Mouse (Mus musculus) v-Abl transformed pro-B cells (cell line): ENCODE results near the gene Tmem120b.

Experiments
- in situ Hi-C, 2 experiments: fragments of 400-800 bp; cut with MboI; formaldehyde crosslinking; loops; one replicate each; pipeline ENCODE4 v1.15.1; 2025; ENCODE audit not compliant: unreplicated experiment in 2 of 2

The Tmem120b gene

GRCm38 (mm10) chr5:123068115-123068514, at the start of gene Tmem120b:
Gene Tmem120b, plus strand, starts transcription at chr5:123068415.
- in situ Hi-C loops, result no loop called here

- in situ Hi-C loops, result no loop called here
Measured at GRCm38 (mm10) chr5:123019336-123020016, 48.7 kb upstream of the Tmem120b start.

DNA sequence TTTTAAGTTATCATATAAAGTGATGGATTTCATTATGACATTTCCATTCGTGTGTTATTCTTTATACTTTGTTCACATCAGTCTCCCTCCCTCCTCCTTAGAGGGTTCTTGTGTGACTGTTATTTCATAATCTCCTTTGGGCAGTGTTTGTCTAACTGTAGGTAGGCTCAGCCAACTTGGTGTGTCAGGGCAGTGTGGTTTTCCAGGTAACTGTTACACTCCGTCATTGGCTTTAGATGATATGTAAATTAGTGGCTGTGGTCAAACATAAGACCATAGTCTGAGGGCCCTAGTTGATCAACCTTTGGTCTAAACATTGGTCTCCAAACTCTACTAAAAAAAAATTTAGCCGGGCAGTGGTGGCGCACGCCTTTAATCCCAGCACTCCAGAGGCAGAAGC, 47.8 kb upstream of the Tmem120b start:
- in situ Hi-C loops, result no loop called here

DNA sequence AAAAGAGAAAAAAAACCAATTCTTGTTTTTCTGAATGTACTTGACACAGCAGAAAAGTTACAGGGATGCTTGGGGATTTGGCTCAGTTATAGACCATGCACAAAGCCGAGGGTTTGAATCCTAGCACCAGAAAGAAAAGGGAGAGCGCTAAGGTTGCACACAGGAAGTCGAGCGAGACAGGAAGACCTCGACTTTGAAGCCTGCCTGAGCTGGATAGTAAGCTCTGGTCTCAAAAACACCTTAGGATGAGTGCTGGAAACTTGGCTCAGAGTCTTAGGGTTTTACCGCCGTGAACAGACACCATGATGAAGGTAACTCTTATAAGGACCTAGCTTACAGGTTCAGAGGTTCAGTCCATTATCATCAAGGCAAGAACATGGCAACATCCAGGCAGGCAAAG, 46.8 kb upstream of the Tmem120b start:
- in situ Hi-C loops, result no loop called here

DNA sequence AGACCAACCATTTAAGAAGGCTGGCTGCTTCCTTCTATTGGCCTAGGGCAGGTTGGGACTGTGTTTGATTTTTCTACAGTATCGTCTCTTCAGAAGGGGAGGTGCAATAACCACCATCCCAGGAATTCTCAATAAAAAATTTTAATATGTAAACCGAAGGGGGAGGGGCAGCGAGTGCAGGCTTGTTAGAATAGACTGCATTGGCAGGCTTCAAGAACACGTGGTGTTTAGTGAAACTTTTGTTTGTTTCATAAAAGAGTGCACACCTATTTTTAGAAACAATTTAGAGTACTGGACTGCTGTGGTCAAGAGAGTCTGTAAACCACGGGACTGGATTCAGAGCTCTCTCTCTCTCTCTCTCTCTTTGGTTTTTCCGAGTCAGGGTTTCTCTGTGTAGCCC, 45.2 kb upstream of the Tmem120b start:
- in situ Hi-C loops, result no loop called here

DNA sequence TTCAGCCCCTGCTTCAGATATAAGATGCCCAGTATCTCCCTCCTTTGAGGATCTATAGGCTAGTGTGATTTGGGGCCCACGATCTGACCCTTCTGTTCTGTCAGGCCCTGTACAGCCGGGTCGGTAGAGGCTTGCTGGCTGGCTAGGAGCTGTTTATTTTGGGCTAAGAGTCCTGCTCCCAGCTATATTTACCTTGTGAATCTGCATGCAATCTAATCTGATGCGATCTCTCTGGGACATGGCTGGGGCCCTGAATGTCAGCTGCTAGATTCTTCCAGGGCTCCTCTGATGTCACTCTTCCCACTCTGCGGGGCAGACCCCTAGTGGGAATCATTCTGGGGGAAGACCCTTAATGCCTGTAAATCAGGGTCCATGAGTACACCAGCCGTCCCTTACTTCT, 43.9 kb upstream of the Tmem120b start:
- in situ Hi-C loops, result no loop called here

DNA sequence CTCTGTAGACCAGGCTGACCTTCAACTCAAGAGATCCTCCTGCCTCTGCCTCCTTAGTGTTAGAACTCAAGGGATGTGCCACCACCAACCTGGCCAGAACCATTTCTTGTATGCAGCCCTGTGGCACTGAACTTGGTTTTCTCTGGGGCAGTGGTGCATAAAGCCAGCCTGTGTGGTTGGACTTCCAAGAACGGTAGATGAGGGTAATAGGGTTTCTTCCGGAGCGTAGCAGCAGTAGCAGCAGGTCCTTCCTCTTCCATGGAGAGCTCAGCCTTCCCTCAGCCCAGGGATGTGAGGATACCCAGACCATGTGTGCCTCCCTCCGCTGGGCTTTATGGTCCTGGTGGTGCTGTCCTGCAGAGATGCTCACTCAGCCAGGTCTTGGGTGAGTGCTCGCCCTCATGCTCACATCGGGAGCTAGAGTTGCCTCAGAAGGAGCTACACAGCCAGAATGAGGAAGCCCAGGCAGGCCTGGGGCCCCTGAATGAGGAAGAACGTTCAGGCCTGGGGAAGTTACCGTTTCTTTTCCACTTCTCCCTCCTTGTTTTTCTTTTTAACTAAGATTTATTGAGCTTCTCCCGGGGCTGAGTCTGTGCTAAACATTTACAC, 43.1 kb upstream of the Tmem120b start:
- in situ Hi-C loops, result loop anchor here in 1 of 2 experiments (25.0 kb wide), 1 partner anchor 913 kb away; the partner anchor contains the start of gene Myl2

DNA sequence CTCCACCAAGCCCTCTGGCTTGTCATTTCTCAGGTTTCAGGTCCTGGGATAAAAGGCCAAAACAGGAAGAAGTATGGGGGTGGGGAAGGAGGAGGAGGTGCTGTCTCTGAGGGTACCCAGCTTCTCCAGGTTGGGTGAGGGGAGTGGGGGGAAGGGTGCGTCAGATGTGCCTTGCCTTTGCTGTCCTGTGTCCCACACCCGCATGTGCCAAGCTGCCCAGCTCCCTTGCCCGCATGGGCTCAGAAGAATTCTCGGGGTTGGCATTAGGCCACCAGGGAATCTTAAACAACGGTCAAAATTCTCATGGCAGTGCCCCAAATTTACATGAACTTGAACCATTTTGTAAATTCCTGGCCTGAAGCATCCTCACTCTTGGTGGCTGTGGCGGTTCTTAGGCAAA, 41.8 kb upstream of the Tmem120b start:
- in situ Hi-C loops, result loop anchor here in 1 of 2 experiments (25.0 kb wide), 1 partner anchor 914 kb away; the partner anchor contains the start of gene Myl2

DNA sequence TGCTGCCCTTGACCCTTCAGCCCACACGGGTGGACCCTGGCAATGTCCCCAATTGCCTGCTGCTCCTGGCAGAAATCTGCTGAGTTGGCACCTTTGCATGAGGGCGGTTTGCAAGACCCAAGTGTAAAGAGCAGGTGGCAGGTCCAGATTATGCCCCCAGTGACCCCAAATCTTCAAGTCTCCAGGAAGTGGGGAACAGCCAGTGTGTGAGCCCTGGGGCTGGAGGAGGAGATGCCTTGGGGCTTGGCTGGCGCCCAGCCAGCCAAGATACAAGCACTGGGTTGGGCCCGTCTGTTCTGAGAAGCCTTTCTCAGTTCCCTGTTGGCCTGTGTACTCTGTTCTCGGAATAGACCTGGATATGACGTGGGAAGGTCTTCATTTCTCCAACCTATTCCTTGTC, 40.8 kb upstream of the Tmem120b start:
- in situ Hi-C loops, result loop anchor here in 1 of 2 experiments (25.0 kb wide), 1 partner anchor 915 kb away; the partner anchor contains the start of gene Myl2

DNA sequence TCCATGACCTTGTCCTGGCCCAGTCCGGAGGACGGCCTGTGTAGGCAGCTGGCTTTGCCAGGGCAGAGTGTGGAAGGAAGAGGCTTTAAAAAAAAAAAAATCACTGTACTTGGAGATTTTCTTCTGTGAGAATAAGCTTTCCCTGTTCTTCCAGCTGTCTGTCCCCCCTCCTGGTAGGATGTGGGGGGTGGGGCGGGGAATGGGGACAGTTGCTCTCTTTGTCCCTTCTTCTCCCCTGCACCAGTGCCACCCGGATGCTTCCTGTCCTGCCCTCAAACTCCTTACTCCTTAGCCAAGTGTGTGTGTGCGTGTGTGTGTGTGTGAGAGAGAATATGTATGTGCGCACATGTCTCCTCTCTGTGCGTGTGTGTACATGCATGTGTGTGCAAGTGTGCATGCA, 38.5 kb upstream of the Tmem120b start:
- in situ Hi-C loops, result loop anchor here in 1 of 2 experiments (25.0 kb wide), 1 partner anchor 917 kb away; the partner anchor contains the start of gene Myl2

GRCm38 (mm10) chr5:123031312-123031711, 36.9 kb upstream of the Tmem120b start:
- in situ Hi-C loops, result loop anchor here in 1 of 2 experiments (25.0 kb wide), 1 partner anchor 919 kb away; the partner anchor contains the start of gene Myl2

DNA sequence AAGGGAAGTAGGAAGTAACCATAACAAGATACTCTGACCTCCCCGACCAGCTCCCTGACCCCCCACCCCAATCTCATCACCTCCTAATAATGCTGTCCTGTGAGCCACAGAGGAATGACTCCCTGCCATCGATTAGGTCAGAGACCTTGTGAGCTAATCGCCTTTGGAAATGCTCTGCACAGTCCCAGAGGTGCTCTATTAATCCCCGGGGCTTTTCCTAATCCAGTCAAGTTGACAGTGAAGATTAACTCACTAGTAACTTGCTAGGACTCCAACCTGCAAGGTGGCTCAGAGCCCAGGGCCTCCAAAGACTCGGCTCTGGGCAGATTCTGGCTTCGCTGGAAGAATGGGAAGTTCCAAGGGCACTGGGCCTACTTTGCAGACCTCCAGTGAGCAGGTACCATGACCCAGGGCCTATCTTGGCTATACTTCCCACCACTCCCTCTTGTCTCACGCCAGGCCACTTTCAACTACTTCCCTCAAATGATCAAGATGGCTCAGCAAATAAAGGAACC, 34.5 kb upstream of the Tmem120b start:
- in situ Hi-C loops, result loop anchor here in 1 of 2 experiments (25.0 kb wide), 1 partner anchor 921 kb away; the partner anchor contains the start of gene Myl2

- in situ Hi-C loops, result loop anchor here in 1 of 2 experiments (25.0 kb wide), 1 partner anchor 923 kb away; the partner anchor contains the start of gene Myl2
Measured at GRCm38 (mm10) chr5:123035089-123035488, 33.1 kb upstream of the Tmem120b start.

DNA sequence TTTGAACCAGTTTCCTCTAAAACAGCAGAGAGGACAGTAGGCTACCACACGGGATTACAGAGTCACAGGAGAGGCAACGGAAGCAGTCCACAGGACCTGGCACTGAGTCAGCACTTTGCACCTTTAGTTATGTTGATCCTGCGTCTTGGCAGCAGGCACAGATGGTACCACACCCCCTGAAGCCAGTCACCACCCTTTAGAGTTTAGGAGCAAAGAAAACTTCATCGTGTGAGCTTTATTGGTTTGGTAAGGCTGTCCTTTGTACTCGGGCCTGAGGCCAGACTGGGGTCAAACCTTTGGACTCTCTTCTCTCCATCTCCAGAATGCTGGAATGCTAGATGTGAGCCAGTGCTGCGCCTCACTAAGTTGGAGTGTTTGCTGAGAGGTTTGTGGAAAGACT, 32.7 kb upstream of the Tmem120b start:
- in situ Hi-C loops, result loop anchor here in 1 of 2 experiments (25.0 kb wide), 1 partner anchor 923 kb away; the partner anchor contains the start of gene Myl2

DNA sequence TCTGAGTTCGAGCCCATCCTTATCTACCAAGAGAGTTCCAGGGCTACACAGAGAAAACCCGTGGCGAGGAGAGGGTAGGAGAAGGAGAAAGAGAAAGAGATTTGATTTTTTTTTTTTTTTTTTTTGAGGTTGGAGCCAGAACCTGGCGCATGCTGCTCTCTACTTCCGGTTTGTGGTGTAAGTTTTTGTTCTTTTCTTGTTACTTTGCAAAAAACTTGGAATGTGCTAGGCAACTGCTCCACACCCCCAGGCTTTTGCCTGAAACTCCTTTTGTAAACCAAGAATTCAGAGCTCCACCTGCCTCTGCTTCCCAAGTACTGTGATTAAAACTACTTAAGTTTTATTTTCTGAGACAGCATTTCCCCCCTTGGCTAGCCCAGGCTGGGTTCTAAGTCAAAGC, 30.1 kb upstream of the Tmem120b start:
- in situ Hi-C loops, result loop anchor here in 1 of 2 experiments (25.0 kb wide), 1 partner anchor 926 kb away; the partner anchor contains the start of gene Myl2

DNA sequence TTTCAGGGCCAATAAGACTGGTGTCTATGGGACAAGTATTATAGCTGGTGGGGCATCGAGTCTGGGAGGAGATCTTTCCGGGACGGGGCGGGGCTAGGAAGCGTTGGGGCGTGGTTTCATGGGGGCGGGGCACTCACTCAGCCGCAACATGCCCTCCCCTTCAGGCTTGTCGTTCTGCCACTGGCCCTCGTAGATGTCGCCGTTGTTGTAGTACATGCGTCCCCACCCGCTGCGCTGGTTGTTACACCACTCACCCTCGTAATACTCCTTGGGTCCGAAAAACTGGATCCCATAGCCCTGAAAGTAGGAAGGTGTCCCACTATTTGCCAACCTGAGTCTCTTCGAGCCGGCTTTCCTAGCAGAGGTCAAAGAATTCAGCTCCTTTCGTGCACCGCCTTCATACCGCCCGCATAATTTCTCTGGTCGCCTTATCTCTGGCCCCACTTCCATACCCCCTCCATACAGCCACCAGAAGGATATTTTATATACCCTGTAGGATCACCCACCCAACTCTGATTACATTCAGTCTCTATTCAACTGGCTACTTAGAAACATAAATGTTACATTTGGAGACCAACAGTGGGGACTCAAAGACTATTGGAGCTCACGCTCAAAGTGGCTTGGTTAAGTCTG, 29.0 kb upstream of the Tmem120b start:
- in situ Hi-C loops, result loop anchor here in 1 of 2 experiments (25.0 kb wide), 1 partner anchor 927 kb away; the partner anchor contains the start of gene Myl2

DNA sequence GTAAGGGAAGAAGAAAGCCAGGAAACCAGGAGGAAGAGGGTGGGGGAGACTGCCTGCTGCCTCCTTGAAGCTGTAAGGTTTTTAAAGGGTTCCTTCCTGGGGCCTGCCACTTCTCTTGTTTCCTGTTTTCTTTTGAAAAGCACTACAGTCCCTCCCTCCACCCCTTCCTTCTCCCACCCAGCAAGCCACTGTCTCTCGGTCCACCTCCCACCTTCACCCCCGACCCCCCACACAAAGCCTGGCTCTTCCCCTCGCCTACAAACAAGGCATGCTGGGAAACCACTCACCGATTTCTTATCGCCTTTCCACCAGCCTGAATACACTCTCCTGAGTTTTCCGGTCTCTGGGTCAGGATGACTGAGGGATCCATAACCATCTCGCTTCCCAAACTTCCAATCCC, 27.4 kb upstream of the Tmem120b start:
- in situ Hi-C loops, result loop anchor here (5.0 to 25.0 kb wide), 3 partner anchors 106 to 928 kb away; partner anchors contain the start of gene Myl2 (in 1 of the 2)

GRCm38 (mm10) chr5:123043856-123044255, 24.4 kb upstream of the Tmem120b start:
- in situ Hi-C loops, result loop anchor here (5.0 to 25.0 kb wide), 3 partner anchors 109 to 932 kb away; partner anchors contain the start of gene Myl2 (in 1 of the 2)

DNA sequence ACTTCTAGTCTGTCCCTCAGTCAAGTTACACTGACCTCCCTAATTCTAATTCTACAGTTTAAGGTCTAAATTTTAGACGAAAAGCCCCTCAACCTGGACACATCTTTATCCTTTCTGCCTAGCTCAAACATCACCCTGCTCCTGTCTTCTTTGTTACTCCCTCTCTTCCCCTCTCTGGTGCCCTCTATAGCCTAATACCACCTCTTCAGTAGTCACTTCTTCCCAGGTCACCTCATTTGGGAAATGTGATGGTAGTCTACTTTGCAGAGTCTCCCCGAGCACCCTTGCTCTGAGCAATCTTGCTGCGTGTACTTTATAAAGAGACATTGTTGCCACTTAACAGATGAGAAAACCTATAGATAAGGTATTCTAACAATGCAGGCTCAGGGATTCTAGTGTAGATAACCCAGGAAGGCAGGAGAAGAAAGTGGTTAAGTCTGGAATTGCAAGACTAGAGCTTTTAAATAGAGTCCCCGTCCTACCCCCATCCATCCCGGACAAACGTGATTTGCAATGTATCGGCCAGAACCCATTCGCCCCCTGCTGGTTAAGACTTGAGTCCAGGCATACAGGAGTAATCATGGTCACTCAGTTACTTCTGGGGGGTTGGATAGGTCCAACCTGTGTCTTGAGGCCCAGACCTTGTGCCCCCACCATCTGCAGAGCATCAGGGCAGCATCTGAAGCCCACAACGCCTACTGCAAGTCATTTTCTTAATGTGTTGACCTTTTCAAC, 22.5 kb upstream of the Tmem120b start:
- in situ Hi-C loops, result loop anchor here (5.0 to 25.0 kb wide), 3 partner anchors 78 to 933 kb away; partner anchors contain the start of gene Myl2 (in 1 of the 2)

- in situ Hi-C loops, result loop anchor here (5.0 to 25.0 kb wide), 3 partner anchors 80 to 935 kb away; partner anchors contain the start of gene Myl2 (in 1 of the 2)
Measured at GRCm38 (mm10) chr5:123046916-123047315, 21.3 kb upstream of the Tmem120b start, which contains the start of gene Morn3. Gene Morn3, minus strand, starts transcription at chr5:123047016.
